Mouse (Mus musculus) kidney, embryonic 15.5 days (tissue): Measurements from ENCODE around the gene Lmna. TPM values are rescaled to one million over a fixed set of nuclear protein-coding genes. Genes with fewer than 3 reads are reported as not detected.

Experiments used
- ATAC-seq: fragments of 200-750 bp; cut with Nextera tagmentation; replicated peaks from 2 replicates; pipeline ENCODE4 v1.8.0; 2017; ENCODE audit warnings: moderate TSS enrichment; ENCODE audit not compliant: low FRiP score
- H3K27ac ChIP-seq: fragments of 300-500 bp; sonication (generic); 2 replicates; pipeline ENCODE4 v1.5.1; 2015; ENCODE audit warnings: mild to moderate bottlenecking, inconsistent platforms
- H3K27me3 ChIP-seq: fragments of 300-500 bp; sonication (generic); 2 replicates; pipeline ENCODE4 v1.6.1; 2015; ENCODE audit warnings: inconsistent platforms
- H3K36me3 ChIP-seq: fragments of 300-500 bp; sonication (generic); 2 replicates; pipeline ENCODE4 v1.6.1; 2015; ENCODE audit warnings: inconsistent platforms
- H3K4me1 ChIP-seq: fragments of 300-500 bp; sonication (generic); 2 replicates; pipeline ENCODE4 v1.6.1; 2015; ENCODE audit warnings: inconsistent platforms
- H3K4me2 ChIP-seq: fragments of 300-500 bp; sonication (generic); 2 replicates; pipeline ENCODE4 v1.6.1; 2015; ENCODE audit warnings: moderate library complexity, mild to moderate bottlenecking, inconsistent platforms
- H3K4me3 ChIP-seq: fragments of 300-500 bp; sonication (generic); replicated peaks from 2 replicates; pipeline ENCODE4 v1.5.1; 2015; ENCODE audit warnings: mild to moderate bottlenecking, inconsistent platforms
- H3K9ac ChIP-seq: fragments of 300-500 bp; sonication (generic); 2 replicates; pipeline ENCODE4 v1.6.1; 2015; ENCODE audit warnings: mild to moderate bottlenecking, inconsistent platforms
- H3K9me3 ChIP-seq: fragments of 300-500 bp; sonication (generic); replicated peaks from 2 replicates; pipeline ENCODE4 v1.6.1; 2016; ENCODE audit warnings: inconsistent platforms
- WGBS: fragments of 180-500 bp; shearing (Covaris S2); methylation state at CpG from one replicate; pipeline ENCODE4 v1.1.7; 2015; ENCODE audit warnings: mixed read lengths; 5-methylcytosine and 5-hydroxymethylcytosine counted together
- microRNA counts: library from miRNA; unstranded; fragments of <30 nt; microRNA quantifications from one replicate; lab custom pipeline; 2016
- microRNA-seq: library from miRNA; unstranded; fragments of <30 nt; microRNA quantifications from one replicate; pipeline ENCODE4, GENCODE M21; 2016
- polyA plus RNA-seq: library from polyadenylated mRNA; unstranded; fragments of >200 nt; fragmentation: Nextera tagmentation; extraction: Ambion mirVana; gene quantifications from 2 replicates; pipeline ENCODE4 v1.2.1, GENCODE M21; 2015

Gene Lmna
- polyA plus RNA-seq, 1 experiment from 2014 or later = 92.0 TPM

- Histone ChIP-seq H3K4me3 (no peak overlapping the region), H3K27ac (no peak overlapping the region), H3K9ac (no peak overlapping the region), H3K27me3 (peaks cover 3% of the 10 kb centered on the region; the same call in 1 of the 2 replicates), H3K4me1 (peaks cover 29% of the 10 kb centered on the region), H3K36me3 (no peaks in the 10 kb centered on the region), H3K4me2 (no peak overlapping the region), H3K9me3 (no peaks in the 10 kb centered on the region)
- WGBS = 79% methylated on average over 12 of the region's 12 CpGs
- no peak for ATAC-seq
These were observed 67.3 kb downstream of the Lmna start for GRCm38 (mm10) chr3:88442488-88442887.

GRCm38 (mm10) chr3:88440500-88441381 lies 69.0 kb downstream of the Lmna start:
- 12% methylated on average over 27 of the region's 27 CpGs for WGBS
- no peak overlapping the region for H3K9ac ChIP-seq
- ATAC-seq = no peak; the same call in 1 of the 2 replicates

DNA sequence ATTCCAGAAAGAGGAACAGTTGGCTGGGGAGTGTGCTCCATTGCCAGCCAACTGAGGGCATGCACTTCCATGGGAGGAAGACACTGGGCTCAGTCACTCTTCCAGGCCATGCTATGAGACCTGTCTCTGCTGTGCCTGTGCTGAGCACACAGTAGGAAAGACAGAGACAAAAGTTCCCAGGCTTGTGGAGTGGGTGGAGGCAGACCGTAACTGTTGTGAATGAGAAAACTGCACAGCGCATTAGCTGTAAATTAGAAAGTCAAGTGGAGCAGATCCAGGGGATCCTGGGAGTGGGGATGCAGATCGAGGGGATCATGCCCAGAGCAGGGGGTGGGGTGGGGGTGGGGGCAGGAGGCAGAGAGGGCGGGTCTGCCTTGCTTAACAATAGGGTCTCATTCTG lies 70.2 kb downstream of the Lmna start:
- Histone ChIP-seq H3K27ac (no peak overlapping the region), H3K4me2 (no peak overlapping the region), H3K27me3 (peaks cover 3% of the 10 kb centered on the region; the same call in 1 of the 2 replicates), H3K9ac (no peak overlapping the region), H3K4me3 (no peak overlapping the region), H3K9me3 (no peaks in the 10 kb centered on the region), H3K36me3 (no peaks in the 10 kb centered on the region), H3K4me1 (peaks cover 50% of the 10 kb centered on the region)
- WGBS = 69% methylated on average over 4 of the region's 4 CpGs
- ATAC-seq = no peak

More at GRCm38 (mm10) chr3:88440500-88441381, 69.0 kb downstream of the Lmna start:
- Histone ChIP-seq H3K27ac (no peak overlapping the region), H3K36me3 (no peaks in the 10 kb centered on the region), H3K27me3 (peaks cover 3% of the 10 kb centered on the region; the same call in 1 of the 2 replicates), H3K4me1 (peaks cover 45% of the 10 kb centered on the region), H3K9me3 (no peaks in the 10 kb centered on the region), H3K4me2 (peak overlapping the region; percentile 50), H3K4me3 (peak overlapping the region; percentile 19)

- peaks cover 50% of the 10 kb centered on the region for H3K4me1 ChIP-seq
- no peaks in the 10 kb centered on the region for H3K9me3 ChIP-seq
- H3K9ac ChIP-seq = peak overlapping the region; percentile 41; the same call in 1 of the 2 replicates
- peak; percentile 53 for ATAC-seq
- H3K27ac ChIP-seq = peak overlapping the region; percentile 87
- H3K4me2 ChIP-seq = peak overlapping the region; percentile 72
- peaks cover 3% of the 10 kb centered on the region; the same call in 1 of the 2 replicates for H3K27me3 ChIP-seq
- no peaks in the 10 kb centered on the region for H3K36me3 ChIP-seq
- 49% methylated on average over 10 of the region's 10 CpGs for WGBS
- peak overlapping the region; percentile 41 for H3K4me3 ChIP-seq
These were observed 72.3 kb downstream of the Lmna start for GRCm38 (mm10) chr3:88437454-88437853.

- H3K36me3 ChIP-seq = no peaks in the 10 kb centered on the region
- 8% methylated on average over 28 of the region's 29 CpGs for WGBS
- peak overlapping the region; percentile 41 for H3K9ac ChIP-seq
- H3K4me3 ChIP-seq = peak overlapping the region; percentile 41
- peaks cover 50% of the 10 kb centered on the region for H3K4me1 ChIP-seq
- H3K27me3 ChIP-seq = peaks cover under 1% of the 10 kb centered on the region; the same call in 1 of the 2 replicates
- peak; percentile 92 for ATAC-seq
- H3K9me3 ChIP-seq = no peaks in the 10 kb centered on the region
- peak overlapping the region; percentile 72 for H3K4me2 ChIP-seq
- H3K27ac ChIP-seq = peak overlapping the region; percentile 87
These were observed 73.2 kb downstream of the Lmna start for GRCm38 (mm10) chr3:88436395-88437201.

- H3K36me3 ChIP-seq = no peaks in the 10 kb centered on the region
- H3K27me3 ChIP-seq = no peaks in the 10 kb centered on the region
- no peak overlapping the region for H3K27ac ChIP-seq
- no peak overlapping the region for H3K9ac ChIP-seq
- no peak overlapping the region for H3K4me2 ChIP-seq
- no peak overlapping the region for H3K4me3 ChIP-seq
- 39% methylated on average over 10 of the region's 10 CpGs for WGBS
- peaks cover 42% of the 10 kb centered on the region for H3K4me1 ChIP-seq
- no peaks in the 10 kb centered on the region for H3K9me3 ChIP-seq
- ATAC-seq = no peak
These were observed 74.2 kb downstream of the Lmna start for GRCm38 (mm10) chr3:88435515-88435914.

MicroRNAs encoded within 50 kb of the gene (microRNA counts, 519-probe panel; counts per million panel counts)
- microRNA mmu-miR-1905 (lab: Ali Mortazavi, UCI) = 31.7 counts per million

Small RNA genes lying within 50 kb of the gene (microRNA-seq; reads per million reads assigned to microRNA genes)
- not detected for gene Mir1905
- gene Mir7011 = not detected

Other genes starting within 250 kb of the Lmna start
- 2.5 and 2.9 TPM in 2 replicates for gene Gm38392, start 222.7 kb downstream of the Lmna start, polyA plus RNA-seq
- gene Tsacc, start 213.0 kb downstream of the Lmna start, polyA plus RNA-seq = 12.9 and 15.6 TPM in 2 replicates
- gene Cct3, start 212.8 kb downstream of the Lmna start, polyA plus RNA-seq = 587 and 599 TPM in 2 replicates
- gene Glmp, start 184.9 kb downstream of the Lmna start, polyA plus RNA-seq = 226 and 234 TPM in 2 replicates
- gene Tmem79, start 173.8 kb downstream of the Lmna start, polyA plus RNA-seq = 5.2 and 6.6 TPM in 2 replicates
- 56.3 and 63.1 TPM in 2 replicates for gene Smg5, start 173.7 kb downstream of the Lmna start, polyA plus RNA-seq
- gene Paqr6, start 145.4 kb downstream of the Lmna start, polyA plus RNA-seq = 11.9 and 14.5 TPM in 2 replicates
- gene Bglap3, start 137.2 kb downstream of the Lmna start, polyA plus RNA-seq = 0.39 and 0.48 TPM in 2 replicates
- gene Bglap2, start 131.3 kb downstream of the Lmna start, polyA plus RNA-seq = 3.4 TPM in 1 of 2 replicates, not detected in the other
- gene Bglap, start 125.5 kb downstream of the Lmna start, polyA plus RNA-seq = 5.6 TPM in 1 of 2 replicates, not detected in the other
- gene Pmf1, start 99.6 kb downstream of the Lmna start, polyA plus RNA-seq = 152 TPM in 2 replicates
- 17.5 and 17.6 TPM in 2 replicates for gene Slc25a44, start 84.8 kb downstream of the Lmna start, polyA plus RNA-seq
- gene Sema4a, start 48.8 kb downstream of the Lmna start, polyA plus RNA-seq = 14.0 and 14.7 TPM in 2 replicates
- 20.9 and 22.0 TPM in 2 replicates for gene Mex3a, start 22.4 kb upstream of the Lmna start, polyA plus RNA-seq
- gene Rab25, start 38.3 kb upstream of the Lmna start, polyA plus RNA-seq = 15.1 and 17.4 TPM in 2 replicates
- gene Lamtor2, start 43.1 kb upstream of the Lmna start, polyA plus RNA-seq = 167 and 173 TPM in 2 replicates
- gene Ubqln4, start 43.8 kb upstream of the Lmna start, polyA plus RNA-seq = 54.0 and 57.9 TPM in 2 replicates
- 300 and 318 TPM in 2 replicates for gene Ssr2, start 65.9 kb upstream of the Lmna start, polyA plus RNA-seq
- 99.8 and 104 TPM in 2 replicates for gene Arhgef2, start 96.0 kb upstream of the Lmna start, polyA plus RNA-seq
- gene Rxfp4, start 143.2 kb upstream of the Lmna start, polyA plus RNA-seq = not detected in 2 replicates
- 95.1 and 102 TPM in 2 replicates for gene Khdc4, start 175.8 kb upstream of the Lmna start, polyA plus RNA-seq
- 46.7 and 50.4 TPM in 2 replicates for gene Rit1, start 206.9 kb upstream of the Lmna start, polyA plus RNA-seq